Mouse (Mus musculus) layer of hippocampus, postnatal 25 days (tissue): ENCODE measurements at regions not wholly inside any gene's neighbourhood (a gene's known extent, or its start where the extent isn't known, plus 50 kb on each side); places are given as distances from the start of the nearest gene placed in this dataset.

Experiments used
- DNase-seq, 2 experiments: peaks; one replicate each; pipeline ENCODE4 v3.0.0; 2022; ENCODE audit warnings: mixed read lengths in 2 of 2, low spot score in 1 of 2; ENCODE audit errors: extremely low spot score in 1 of 2

DNA sequence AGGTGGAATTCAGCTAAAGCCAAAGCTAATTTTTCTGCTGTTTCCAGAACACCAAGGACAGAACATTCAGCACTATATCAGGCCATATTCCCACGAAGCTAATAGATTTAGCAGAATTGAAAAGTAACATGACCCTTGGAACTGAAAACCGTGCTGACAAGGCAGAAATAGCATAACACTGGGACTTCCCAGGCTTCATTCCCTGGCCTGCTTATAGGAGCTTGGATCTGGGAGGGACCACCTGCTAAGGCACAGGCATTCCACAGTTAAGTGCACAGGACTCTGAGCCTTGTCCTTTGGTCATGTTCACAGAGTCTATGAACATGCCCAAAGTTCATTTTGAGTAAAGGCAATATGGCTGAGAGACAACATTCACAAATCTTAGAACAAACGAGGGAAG is 902.8 kb downstream of the Flrt2 start:
- no peak for DNase-seq

DNA sequence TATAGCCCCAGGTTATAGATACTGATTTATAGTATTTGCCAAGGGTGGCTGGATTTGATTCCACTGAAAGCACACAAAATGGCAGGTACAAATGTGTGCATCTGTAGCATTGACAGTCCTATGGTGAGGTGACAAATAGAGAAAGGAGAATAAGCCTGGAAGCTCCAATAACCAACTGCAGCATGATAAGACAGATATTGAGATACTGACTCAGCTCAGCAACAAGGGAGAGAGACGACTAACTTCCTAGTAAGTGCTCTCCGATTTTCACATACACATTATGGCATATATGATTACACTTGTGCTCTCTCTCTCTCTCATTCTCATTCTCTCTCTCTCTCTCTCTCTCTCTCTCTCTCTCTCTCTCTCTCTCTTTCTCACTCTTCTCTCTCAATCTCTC is 923.1 kb downstream of the Flrt2 start:
- no peak for DNase-seq

DNA sequence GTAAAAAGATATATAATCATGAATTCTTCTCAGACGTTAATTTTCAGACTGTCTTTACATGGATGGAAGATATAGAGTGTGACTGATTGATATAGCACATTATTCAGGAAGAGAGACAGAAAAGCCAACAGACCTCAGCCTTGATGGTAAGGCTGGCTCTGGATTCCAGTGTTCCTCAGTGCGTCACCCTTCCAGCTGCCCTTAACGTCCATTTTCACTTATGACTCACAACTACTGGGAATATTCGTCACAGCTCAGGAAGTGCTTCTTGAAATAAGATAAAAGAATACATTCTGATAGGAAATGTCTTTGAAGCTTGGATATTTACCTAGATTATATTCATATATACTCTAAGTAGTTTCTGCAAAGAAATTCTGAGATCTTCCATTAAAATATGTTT is 923.8 kb downstream of the Flrt2 start:
- no peak for DNase-seq

DNA sequence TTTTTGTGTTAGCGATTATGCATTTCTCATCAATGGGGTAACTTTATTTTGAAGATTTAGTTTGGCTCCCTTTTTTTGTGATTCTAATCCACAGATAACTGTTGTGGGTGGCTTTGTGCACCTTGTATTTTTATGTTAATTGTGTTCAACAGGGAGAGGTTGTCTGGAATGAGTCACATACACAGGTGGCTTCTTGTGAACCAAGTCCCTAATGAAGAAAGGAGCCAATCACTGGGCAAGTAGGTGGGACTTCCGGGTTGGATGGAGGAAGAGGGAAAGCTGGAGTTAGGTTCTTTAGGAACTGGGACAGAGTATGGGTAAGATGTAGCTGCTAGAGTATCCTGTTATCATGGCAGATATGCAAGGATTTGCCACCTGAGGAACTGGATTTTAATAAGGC is 925.2 kb downstream of the Flrt2 start:
- no peak for DNase-seq
